9 mouse cellular contexts compared by ENCODE assay signal in the genomic region with DNA sequence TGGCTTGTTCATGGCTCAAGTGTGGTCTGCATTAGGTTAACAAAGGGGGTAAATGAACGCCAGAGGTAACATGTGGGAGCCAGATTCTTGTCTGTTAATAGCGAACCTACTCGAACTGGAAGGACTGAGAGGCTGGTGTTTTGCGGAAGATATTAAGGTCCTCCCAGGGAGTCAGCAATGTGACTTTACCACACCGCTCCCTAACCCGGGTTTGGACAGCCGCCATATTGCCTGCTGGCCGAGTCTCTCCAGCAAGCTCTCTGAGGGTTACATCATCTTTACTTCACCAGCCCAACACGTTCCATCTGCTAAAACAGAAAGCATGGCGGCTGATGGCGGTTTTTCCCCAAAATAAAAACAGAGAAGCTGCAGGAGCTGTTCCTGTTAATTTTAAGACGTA. TPM values are rescaled to one million over a fixed set of nuclear protein-coding genes. Genes with fewer than 3 reads are reported as not detected.
DNase-seq lines count a peak whose midpoint lies in the region; ATAC-seq and TF ChIP-seq lines count a peak whose summit lies in the region.
"Had no signal": no experiment of that assay in that cellular context is flagged by ENCODE, and none has a peak within 500 bp of the region (broad histone marks: within the 10 kb centered on the region; RNA-seq: fewer than 3 reads in every experiment).

No protein-coding gene starts in this region.

- no peaks in the 10 kb centered on the region for H3K4me1 ChIP-seq in ES-Bruce4 (ENCODE audit: control insufficient read depth, insufficient read depth, low read length)
- H3K4me1 ChIP-seq in intestine, embryonic 15.5 days (replicated peaks), result no peaks in the 10 kb centered on the region; the same call in 1 of the 2 replicates

- H3K27me3 ChIP-seq in ES-Bruce4 (ENCODE audit: control insufficient read depth, insufficient read depth, low read length, poor library complexity, severe bottlenecking), result no peaks in the 10 kb centered on the region
- H3K27me3 ChIP-seq in intestine, embryonic 15.5 days (replicated peaks), result no peaks in the 10 kb centered on the region
- H3K27me3 ChIP-seq: neural tube, embryonic 13.5 days had no signal

- H3K36me3 ChIP-seq in ES-Bruce4 (ENCODE audit: control insufficient read depth, insufficient read depth, low read length, poor library complexity, severe bottlenecking), result no peaks in the 10 kb centered on the region; the same call in 1 of the 2 replicates
- H3K36me3 ChIP-seq in intestine, embryonic 15.5 days, result peaks cover 19% of the 10 kb centered on the region

- peak overlapping the region; percentile 87 for H3K27ac ChIP-seq in ES-Bruce4 (ENCODE audit: insufficient read depth, low read length)
- H3K27ac ChIP-seq in intestine, embryonic 15.5 days, result no peak overlapping the region
- H3K27ac ChIP-seq: neural tube, embryonic 13.5 days had no signal

- no peak for TF ChIP-seq CTCF in ES-Bruce4 (IDR thresholded peaks at IDR 0.05; ENCODE audit: low read depth, low read length)

- DNase-seq in cerebellum, postnatal 4 days (ENCODE audit: low spot score in 2 of 2), result no peak
- DNase-seq in cerebellum, postnatal 36 days, result peak; percentile 75 to 80
- DNase-seq in kidney, postnatal 25 days, result peak; percentile 82 to 87
- no peak for DNase-seq in c-Kit-positive CD71-positive TER-119-positive erythroid progenitor cells, embryonic 14.5 days (ENCODE audit: low spot score)

- peak overlapping the region; percentile 37 for H3K4me3 ChIP-seq in ES-Bruce4 (ENCODE audit: low read depth, low read length)
- no peak overlapping the region for H3K4me3 ChIP-seq in intestine, embryonic 15.5 days (replicated peaks)
- H3K4me3 ChIP-seq: neural tube, embryonic 13.5 days had no signal

- H3K9ac ChIP-seq in ES-Bruce4 (ENCODE audit: low read depth, poor library complexity, severe bottlenecking), result peak overlapping the region; percentile 88
- no peak overlapping the region for H3K9ac ChIP-seq in intestine, embryonic 15.5 days
- H3K9ac ChIP-seq: neural tube, embryonic 13.5 days had no signal

- no peak for TF ChIP-seq EP300 in ES-Bruce4 (IDR thresholded peaks at IDR 0.05; ENCODE audit: insufficient read depth, low read depth, low read length)

- WGBS in intestine, embryonic 15.5 days, result 84% methylated on average over 12 of the region's 12 CpGs

- H3K9me3 ChIP-seq in ES-Bruce4 (replicated peaks; ENCODE audit: control insufficient read depth, insufficient read depth, low read length, poor library complexity, severe bottlenecking), result no peaks in the 10 kb centered on the region
- no peaks in the 10 kb centered on the region for H3K9me3 ChIP-seq in intestine, embryonic 15.5 days
- H3K9me3 ChIP-seq: neural tube, embryonic 13.5 days had no signal

- ATAC-seq in cerebellum, adult (ENCODE audit: insufficient number of reproducible peaks, low FRiP score, low TSS enrichment), result peak; percentile 49; the same call in 1 of the 2 replicates
- no peak for ATAC-seq in intestine, embryonic 15.5 days
- ATAC-seq in erythroid progenitor cell, adult 5-6 weeks (replicated peaks; ENCODE audit: low FRiP score, poor library complexity, severe bottlenecking), result no peak

- no peak for TF ChIP-seq POLR2A in ES-Bruce4 (IDR thresholded peaks at IDR 0.05; ENCODE audit: insufficient read depth, low read length)

- H3K4me2 ChIP-seq in intestine, embryonic 15.5 days (replicated peaks), result no peak overlapping the region
- H3K4me2 ChIP-seq: neural tube, embryonic 13.5 days had no signal

RNA-seq across cellular contexts. Expression of a gene that starts 6.5 kb away (rescaled TPM):
- polyA plus RNA-seq in ES-Bruce4 (2011; ENCODE audit: insufficient read depth, insufficient read length, low read depth, missing spikeins), result 21.0 and 23.8 TPM in 2 replicates
- 11.2 and 11.8 TPM in 2 replicates for polyA plus RNA-seq in intestine, embryonic 15.5 days (2015; fragmentation: Nextera tagmentation; extraction: Ambion mirVana)
- not detected in 2 replicates for total RNA-seq in erythroid progenitor cell, adult 5-6 weeks (2015; ENCODE audit: low replicate concordance)
- total RNA-seq in erythroid progenitor cell, adult 5-6 weeks (2017; ENCODE audit: low replicate concordance), result 0.90 and 1.2 TPM in 2 replicates

RNA-seq across cellular contexts. Expression of a gene that starts 30.8 kb away (rescaled TPM):
- 350 and 395 TPM in 2 replicates for polyA plus RNA-seq in ES-Bruce4 (2011; ENCODE audit: insufficient read depth, insufficient read length, low read depth, missing spikeins)
- 78.0 and 101 TPM in 2 replicates for polyA plus RNA-seq in intestine, embryonic 15.5 days (2015; fragmentation: Nextera tagmentation; extraction: Ambion mirVana)
- 1.3 and 14.8 TPM in 2 replicates for total RNA-seq in erythroid progenitor cell, adult 5-6 weeks (2015; ENCODE audit: low replicate concordance)
- total RNA-seq in erythroid progenitor cell, adult 5-6 weeks (2017; ENCODE audit: low replicate concordance), result 2.4 and 3.3 TPM in 2 replicates

RNA-seq across cellular contexts. Expression of a gene that starts 42.4 kb away (rescaled TPM):
- polyA plus RNA-seq in ES-Bruce4 (2011; ENCODE audit: insufficient read depth, insufficient read length, low read depth, missing spikeins), result 12.6 and 13.7 TPM in 2 replicates
- polyA plus RNA-seq in intestine, embryonic 15.5 days (2015; fragmentation: Nextera tagmentation; extraction: Ambion mirVana), result 9.1 and 9.4 TPM in 2 replicates
- total RNA-seq in erythroid progenitor cell, adult 5-6 weeks (2015; ENCODE audit: low replicate concordance), result 5.9 and 6.1 TPM in 2 replicates
- 4.2 and 5.2 TPM in 2 replicates for total RNA-seq in erythroid progenitor cell, adult 5-6 weeks (2017; ENCODE audit: low replicate concordance)

Comparison
In these comparisons a context has a peak if more than half of its experiments do, and no peak if none do; other contexts are left out.
1. DNase-seq: peak in cerebellum, postnatal 36 days (2 of 2) and kidney, postnatal 25 days (2 of 2); none in cerebellum, postnatal 4 days (0 of 2) and c-Kit-positive CD71-positive TER-119-positive erythroid progenitor cells, embryonic 14.5 days (single experiment).